Mouse (Mus musculus): Measurements from ENCODE around the gene Rab3gap1.

Gene Rab3gap1

DNA sequence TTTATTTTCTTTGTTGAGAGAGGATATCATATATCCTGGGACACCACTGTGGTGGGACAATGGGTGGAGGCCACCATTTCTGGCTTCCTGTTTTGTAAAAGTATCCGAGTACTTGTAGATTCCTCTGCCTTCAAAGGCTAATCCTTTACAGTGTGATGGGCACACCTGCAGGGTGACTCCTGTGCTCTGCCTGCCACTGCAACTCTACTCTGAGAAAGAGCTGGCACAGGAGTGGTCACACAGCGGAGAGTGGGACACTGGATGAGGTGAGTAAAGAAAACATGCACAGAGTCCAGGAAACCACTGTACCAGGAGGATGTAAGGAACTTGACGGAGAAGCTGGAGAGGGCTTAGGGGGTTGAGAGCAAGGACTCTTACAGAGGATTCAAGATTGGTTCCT is 113.7 kb downstream of the Rab3gap1 start:
- no peak for DNase-seq (ENCODE audit: low spot score in 2 of 2)

DNA sequence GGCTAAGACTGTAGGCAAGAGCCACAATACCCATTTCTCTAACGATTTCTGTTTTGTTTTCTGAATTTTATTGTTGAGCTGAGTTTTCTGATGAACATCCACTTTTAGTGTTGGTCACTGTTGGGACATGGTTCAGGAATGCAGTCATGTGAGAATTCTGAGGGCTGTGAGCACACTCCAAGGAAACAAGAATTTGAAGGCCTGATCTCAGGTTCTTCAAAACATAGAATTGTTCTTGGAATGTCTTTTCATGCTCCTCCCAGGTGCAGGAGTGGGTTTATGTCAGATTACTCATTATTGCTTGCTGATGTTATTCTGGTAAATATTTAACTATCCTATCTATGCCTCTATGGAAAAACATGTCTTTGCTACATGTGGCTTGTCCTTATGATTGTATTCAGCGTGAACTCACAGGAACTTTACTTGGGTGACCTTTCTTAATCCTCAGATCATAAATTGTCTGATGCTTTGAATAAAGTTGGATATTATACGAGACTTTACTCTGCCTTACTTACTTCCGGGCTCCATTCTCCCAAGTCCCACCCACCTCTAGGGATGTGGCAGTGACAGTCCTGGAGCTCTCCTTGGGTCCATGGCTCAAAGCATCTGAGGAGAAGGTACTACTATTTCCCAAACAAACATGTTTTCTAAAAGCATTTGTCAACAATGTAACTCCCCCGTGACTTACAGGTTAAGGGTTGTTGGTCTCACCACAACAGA is 114.9 kb downstream of the Rab3gap1 start:
- DNase-seq (ENCODE audit: low spot score in 2 of 2): no peak

DNA sequence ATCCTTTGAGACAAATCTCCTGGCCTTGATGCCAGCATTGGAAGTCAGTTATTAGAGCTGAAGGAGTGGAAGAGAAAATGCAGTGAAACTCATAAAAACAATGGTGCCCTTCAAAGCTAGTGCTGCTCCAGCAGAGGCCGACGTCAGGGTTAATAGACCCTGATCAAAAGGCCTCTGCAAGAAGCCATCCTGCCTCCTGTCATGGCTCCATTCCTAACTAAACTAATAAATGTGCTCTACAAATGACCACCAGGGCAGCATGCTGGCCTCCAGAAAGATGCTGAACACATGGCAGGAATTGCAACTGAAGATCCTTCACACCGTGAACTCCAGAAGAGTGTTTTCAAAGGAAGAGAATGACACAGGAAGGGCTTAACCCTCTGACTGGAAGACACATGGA is 116.8 kb downstream of the Rab3gap1 start:
- no peak for DNase-seq (ENCODE audit: low spot score in 2 of 2)

DNA sequence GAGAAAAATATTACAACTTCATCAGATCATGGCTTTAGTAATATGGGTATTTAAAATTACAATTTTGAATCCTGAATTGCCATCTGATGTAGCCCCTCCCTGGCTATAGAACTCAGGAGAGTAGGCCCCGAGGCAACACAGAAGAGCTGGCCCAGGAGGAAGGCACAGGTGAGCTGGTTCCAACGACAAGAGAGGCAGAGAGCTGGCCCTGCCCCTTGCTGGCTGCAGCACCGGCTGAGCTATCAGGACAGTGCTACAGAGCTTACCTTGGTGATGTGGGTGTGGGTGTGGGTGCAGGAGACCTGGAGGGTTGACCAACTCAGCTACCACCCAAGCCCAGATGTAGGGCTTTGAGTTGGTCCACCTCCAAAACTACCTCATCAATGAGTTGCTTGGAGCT is 119.7 kb downstream of the Rab3gap1 start:
- no peak for DNase-seq (ENCODE audit: low spot score in 2 of 2)

DNA sequence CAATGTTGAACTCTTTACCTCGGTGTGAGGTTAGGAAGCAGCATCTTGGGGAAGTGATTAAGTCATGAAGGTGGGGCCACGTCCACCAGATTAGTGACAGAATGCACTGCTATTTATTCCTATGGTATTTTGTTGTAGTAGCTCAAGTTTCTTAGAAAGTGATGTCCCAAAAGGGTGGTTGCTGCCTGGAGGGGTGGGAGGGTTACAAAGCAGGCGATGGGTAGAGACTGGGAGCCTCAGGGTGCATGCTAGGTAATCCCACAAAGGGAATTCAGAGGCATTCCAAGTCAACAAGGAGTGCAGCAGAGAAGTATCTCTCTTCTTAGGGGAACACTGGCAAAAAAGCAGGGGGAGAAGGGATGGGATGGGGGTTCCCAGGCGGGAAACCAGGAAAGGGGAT is 120.8 kb downstream of the Rab3gap1 start:
- DNase-seq (ENCODE audit: low spot score in 2 of 2): no peak

DNA sequence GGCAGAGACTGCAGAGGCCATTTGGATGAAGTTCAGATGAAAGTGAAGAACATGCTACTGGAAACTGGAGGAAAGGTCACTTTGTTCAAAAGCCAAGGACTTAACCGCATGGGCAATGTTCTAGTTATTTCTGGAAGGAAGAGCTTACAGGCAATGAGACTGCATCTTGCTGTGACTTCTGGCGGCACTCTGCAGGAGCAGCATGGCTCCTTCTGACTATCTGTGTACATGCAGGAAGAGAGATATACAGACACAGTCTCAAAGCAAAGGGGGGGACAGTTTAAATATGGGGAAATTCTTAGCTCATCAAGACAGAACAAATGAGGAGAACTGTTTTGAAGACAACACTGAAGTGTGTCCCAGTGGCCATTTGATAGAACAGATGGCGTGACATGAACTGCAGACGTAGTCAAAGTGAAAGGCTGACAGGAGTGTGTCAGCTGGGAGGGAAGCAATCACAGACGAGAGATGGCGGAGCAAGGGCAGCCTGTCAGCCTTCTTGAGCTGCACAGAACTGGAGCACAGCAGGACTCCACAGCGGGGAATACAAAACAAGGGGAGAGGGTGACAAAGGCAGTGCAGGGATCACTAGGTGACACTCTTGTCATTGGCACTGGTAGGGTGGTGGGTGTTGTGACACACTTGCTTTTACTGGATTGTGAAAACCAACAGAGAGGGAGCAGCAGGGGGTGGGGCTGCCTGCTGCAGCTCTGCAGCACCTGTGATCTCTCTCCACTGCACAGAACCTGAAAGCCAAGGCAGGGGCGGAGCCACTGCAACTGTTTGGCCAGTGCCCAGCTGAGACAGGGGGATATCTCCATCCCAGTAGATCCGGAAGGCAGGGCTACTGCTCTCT is 121.5 kb downstream of the Rab3gap1 start:
- peak in 1 of 2 experiments; percentile 6 for DNase-seq (ENCODE audit: low spot score in 2 of 2)
